Mouse (Mus musculus): ENCODE measurements at regions not wholly inside any gene's neighbourhood (a gene's known extent, or its start where the extent isn't known, plus 50 kb on each side); places are given as distances from the start of the nearest gene placed in this dataset.
"Not testable (repeated sequence)": the region's sequence is repeated elsewhere in the genome, so short reads cannot be mapped to it uniquely, and the experiment has no call there.

DNA sequence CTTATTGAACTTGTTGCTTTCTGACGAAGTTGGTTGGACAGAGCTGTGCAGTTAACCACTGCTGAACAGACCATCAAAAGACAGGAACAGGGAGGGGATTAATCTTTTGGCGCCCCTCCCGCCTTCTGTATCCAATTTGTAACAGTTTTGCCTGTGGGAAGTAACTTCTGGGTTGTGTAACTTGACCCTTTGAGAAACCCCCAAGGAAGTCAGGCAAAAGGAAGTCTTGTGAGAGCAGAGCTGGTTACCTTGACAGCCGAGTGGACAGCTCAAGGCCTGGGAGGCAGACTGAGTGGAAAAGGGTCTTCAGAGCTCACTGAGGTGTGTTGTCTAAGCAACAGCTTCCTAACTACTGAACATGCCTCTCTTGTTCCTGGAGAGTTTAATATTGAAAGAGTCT, 75.8 kb upstream of the Hao2 start:
- no peak for DNase-seq

DNA sequence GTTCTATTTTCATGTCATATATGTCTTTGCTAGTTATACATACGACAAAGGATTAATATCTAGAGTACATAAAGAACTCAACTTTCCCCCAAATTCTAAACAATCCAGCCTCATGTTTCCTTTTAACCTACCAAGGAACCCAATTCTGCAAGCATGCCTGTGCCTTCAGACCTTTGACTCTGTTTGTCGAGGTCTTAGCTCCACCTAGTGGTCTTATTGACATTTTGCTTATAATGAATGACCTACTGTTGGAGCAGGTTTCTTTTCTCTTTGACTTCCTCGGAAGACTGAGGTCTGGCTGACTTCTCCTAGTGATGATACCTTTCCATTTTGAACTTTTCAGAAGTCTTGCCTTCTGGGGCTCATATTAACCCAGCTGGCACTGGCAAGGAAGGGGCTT, 82.7 kb upstream of the Hao2 start:
- DNase-seq, result peak in 1 of 2 experiments; percentile 48

DNA sequence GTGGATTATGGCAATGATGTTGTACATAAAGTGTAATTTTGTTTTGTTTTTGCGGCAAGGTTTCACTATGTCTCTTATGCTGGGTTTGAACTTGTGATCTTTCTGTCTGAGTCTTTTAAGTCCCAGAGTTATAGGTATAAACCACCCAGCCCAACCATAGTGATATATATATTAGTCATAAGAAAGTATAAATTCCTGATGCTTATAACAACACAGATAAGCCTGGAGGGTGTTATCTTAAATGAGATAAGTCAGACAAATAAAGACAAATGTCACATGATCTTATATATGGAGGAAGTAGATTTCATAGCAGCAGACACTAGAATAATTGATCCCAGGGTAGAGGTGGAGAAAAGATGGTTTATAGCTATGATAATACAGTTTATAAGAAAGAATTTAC, 89.7 kb upstream of the Hao2 start:
- DNase-seq, result no peak

DNA sequence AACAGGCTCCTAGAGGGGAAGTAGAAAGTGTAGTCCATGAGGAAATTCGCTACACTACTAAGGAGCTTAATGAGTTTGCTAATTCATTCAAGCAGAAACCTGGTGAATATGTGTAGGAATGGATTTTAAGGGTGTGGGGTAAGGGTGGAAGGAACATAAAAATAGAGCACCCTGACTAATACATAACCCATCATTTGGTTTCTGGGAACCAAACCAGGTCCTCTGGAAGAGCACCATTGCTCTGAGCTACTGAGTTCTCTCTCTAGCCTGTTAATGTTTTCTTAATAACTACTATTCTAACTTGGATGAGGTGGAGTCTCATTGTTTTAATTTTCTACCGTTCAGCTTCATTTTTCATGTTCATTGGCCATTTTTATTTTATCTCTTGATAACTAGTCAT, 94.2 kb upstream of the Hao2 start:
- not testable (repeated sequence) for DNase-seq

DNA sequence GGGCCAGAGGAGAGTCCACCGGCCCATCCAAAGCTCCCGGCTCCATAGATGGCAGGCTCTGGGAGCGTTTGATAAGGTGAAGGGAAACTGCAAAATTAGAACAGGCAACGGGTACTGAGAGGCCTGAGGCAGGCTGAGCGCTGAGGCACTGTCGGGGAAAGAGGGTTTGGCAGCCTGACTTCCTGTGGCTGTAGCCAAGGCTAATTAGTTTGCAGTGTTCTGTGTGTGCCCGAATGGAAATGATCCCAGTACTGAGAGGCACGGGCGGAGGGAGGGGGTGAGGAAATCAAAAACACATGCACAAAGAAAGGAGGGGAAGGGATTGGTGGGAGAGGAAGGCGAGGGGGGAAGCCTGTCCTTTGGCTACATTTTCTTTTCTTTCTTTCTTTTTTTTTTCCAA, 97.8 kb upstream of the Hao2 start:
- peak in 1 of 2 experiments; percentile 6 for DNase-seq

DNA sequence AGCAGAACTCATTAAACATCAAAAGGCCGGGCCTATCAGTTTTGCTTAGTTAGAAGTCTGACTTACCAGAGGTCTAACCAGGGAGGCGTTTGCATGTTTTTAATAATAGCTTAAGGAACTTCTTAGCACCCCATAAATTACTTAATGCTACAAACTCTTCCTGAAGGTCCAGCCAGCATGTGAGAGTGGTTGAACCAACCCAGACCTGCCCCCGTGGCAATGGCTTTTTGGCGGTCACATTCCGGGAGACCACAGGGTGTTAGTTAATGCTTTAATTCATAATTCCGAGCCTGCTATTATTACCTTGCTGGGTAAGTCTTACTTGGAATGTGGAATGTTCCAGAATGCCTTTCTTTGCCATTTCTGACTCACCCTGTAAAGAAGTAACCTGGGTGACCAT, 98.2 kb upstream of the Hao2 start:
- DNase-seq, result no peak

DNA sequence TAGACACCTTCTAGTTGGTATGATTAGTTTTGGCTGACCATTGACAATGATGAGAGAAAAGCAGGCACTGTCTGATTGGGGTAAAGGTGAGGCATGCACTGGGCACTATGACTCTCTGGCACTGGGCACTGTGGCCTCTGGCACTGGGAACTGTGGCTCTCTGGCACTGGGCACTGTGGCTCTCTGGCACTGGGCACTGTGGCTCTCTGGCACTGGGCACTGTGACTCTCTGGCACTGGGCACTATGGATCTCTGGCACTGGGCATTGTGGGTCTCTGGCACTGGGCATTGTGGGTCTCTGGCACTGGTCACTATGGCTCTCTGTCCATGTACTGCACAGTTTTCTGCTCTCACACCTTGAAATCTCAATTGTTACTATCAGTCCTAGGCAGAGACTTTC, 101.0 kb upstream of the Hao2 start:
- DNase-seq, result peak in 1 of 2 experiments; percentile 10

DNA sequence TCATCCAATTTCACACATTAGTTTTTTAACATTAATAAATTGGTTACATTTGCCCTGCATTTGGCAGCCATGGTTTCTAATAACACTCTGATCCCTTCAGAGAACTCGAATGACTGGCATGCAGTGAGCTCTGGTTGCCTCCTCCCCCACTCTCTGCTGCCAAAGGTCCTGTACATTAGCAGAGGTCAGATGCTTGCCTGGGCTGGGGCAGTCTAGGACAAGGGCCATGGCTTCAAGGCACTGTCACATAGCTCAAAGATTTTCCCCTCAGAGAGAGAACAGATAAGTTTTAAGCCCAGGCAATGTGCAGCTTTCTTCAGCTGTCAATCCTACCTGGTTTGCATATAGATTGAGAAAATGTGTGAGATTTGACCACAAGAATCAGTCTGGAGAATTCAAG, 110.2 kb upstream of the Wars2 start:
- DNase-seq, result no peak

DNA sequence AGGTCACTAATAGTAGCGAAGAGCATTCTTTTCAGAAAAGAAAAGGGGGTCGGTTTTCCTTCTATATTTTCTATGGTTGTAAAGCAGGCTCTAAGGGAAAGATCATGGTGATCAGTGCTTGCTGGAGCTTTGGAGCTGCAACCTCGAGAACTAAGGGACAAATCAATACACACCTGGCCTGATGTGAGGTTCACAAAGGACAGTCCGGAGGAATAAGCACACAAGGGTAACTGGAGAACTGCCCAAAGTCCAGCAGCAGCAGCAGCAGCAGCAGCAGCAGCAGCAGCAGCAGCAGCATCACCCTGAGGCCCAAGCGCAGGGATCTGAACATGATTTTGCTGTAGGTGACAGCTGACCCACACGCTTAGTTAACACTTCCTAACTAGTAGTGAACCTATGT, 94.7 kb upstream of the Wars2 start:
- DNase-seq, result peak in 1 of 2 experiments; percentile 3

DNA sequence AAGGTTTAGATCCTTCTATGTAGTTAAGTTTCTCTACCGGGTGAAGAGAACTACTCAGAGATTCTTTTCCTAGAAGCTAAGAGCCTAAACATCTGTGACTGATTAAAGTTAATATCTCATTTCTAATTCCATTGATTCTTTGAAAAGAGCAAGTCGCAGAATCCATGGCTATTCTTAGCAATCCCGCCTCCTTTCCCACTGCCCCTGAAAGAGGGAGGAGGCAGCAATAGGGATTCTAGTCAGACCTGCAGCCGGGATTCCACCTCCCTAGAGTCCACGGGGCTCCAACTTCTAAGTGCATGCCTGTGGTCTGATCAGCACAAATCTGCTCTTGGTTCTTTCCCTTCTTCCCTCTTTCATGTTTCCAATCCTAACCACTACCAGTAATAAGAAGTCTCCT, 93.7 kb upstream of the Wars2 start:
- no peak for DNase-seq

DNA sequence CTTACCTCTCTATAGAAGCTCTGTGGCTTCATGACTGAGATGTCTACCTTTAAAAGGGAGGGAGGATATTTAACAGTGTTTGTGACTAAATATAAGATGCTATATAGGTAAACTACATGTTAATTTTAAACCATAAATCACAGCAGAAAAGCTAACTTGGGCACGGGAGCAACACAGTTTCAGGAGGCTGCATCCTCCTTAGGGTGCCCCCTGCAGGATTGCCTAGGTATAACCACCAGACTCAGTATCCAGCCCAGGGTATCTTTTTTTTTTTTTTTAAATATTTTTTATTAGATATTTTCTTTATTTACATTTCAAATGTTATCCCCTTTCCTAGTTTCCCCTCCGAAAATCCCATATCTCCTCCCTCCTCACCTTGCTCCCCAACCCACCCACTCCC, 91.6 kb upstream of the Wars2 start:
- peak; percentile 5 to 13 for DNase-seq

DNA sequence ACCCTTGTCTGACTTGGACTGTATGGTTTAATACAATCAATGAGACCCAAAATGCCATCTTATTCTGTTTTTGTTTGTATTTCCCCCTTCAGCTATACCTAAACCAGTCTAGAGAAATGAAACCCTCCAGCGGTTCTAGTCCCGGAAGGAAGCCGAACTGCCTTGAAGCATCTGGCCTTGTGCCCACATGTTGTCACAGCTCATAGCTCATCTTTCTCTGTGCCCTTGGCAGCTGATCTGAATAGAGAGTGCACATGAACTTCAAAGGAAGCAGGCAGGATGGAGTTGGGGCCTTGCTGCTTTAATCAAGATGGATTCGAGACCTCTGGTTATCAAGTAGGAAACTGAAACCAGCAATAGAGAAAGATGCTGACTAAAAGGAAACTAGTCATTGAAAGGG, 88.7 kb upstream of the Wars2 start:
- DNase-seq, result peak; percentile 58 to 65

DNA sequence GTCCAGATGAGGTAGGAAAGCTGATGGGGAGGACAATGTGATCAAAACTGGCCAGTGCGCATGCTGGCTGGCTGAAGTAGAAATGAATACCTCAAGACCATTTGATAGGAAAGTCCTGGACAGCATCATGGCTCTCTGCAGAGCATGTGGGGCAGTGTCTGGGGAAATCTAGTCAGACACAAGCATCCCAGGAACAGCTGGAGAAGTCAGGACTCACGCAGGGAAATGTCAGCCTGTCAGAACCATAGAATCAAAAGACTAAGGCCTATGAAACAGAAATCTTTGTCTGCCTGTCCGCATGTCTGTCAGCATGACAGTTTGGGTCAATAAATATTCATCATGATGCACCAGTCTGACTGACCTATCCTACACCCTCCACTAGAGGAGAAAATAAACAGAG, 73.7 kb upstream of the Wars2 start:
- DNase-seq, result no peak
